Mouse (Mus musculus): ENCODE data around the gene Nudcd3.

Nudcd3 gene

DNA sequence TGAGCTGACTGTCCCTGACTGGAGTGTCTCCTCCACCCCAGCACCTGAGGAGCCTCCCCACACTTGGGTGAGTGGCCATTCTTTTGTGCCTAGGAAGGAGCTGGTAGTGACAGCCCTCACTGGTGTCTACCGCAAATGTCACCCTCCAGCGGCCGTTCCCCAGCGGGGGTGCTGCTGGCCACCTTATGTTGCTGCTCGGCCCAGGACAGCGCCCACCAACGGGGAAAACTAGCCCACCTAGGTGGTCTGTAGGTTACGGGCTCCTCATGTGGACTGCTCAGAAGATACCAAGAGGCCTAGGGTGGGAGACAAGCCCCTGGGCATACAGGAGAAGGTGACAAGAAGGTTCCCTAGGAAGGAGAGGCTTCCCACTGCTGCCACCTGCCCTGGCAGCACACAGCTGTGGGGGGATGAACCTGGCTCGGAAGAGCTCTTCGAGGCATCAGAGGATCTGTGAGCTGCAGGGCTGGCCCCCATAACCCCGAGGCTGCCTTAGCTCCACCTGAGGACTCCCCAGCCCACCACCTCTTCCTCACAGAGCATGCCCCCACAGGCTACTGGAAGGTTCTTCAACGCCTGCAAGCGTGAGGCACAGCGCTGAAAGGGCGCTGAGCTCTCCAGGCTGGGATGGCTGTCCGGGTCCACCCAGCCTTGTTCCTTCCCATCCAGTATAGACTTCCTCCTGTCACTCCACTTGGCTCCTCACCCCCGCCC is 136.6 kb downstream of the Nudcd3 start:
- no peak for DNase-seq (ENCODE audit: low spot score in 2 of 2)

DNA sequence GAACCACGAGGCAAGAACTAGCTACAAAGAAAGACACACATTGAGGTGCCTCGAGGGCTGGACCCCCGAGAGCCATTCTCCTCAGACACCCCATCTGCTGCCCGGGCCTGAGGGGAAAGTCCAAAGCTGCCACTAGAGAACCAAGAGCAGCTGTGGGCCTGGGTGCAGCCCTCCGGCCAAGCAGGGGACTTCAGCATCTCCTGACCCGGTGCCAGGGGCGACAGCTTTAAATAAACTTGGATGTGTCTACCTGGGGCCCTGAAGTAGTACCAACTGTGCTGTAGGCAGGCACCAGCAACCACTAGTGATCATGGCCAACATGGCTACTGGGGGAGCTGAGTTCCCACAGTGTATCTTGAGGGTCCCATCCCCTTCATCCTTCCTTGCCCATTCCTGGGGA is 137.2 kb downstream of the Nudcd3 start:
- no peak for DNase-seq (ENCODE audit: low spot score in 2 of 2)

- DNase-seq (ENCODE audit: low spot score in 2 of 2) = no peak
Measured at GRCm38 (mm10) chr11:6062329-6062728, 137.9 kb downstream of the Nudcd3 start.

DNA sequence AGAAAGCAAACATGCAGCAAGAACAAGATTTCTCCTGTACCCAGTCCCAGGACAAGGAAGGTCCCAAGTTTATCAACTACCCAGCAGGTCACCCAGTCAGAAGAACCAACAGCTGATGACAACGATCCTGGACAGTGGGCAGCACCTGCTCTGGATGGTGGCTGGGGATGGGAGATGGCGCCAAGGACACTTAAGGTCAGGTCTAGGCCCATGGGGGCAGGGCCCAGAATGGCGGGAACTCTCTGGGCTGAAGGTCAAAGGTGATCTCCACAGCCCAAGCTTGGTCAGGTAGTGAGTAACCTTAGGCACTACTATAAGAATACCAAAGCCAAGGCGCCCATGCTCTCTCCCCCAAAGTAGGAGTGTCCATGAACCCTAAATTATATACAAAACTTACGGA is 138.3 kb downstream of the Nudcd3 start:
- no peak for DNase-seq (ENCODE audit: low spot score in 2 of 2)

DNA sequence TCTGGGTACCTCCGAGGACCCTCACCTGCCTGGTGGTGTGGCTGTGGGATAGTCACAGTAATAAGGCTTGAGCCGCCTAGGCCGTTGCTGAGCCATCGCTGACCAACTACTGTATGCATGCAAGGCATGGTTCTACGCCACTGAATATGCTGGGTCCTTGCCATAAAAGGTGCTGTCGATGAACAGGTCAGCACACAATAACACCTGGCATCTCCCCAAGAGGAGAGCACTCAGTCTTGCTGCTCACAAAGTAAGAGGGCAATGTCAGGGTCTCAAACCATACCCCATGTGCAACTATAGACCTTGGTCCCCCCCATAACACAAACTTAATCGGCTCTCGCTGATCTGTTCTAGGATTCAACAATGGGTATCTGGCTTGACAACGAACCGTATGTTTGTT is 141.1 kb downstream of the Nudcd3 start:
- no peak for DNase-seq (ENCODE audit: low spot score in 2 of 2)
